Mouse (Mus musculus) forebrain, postnatal 0 days (tissue): Measurements from ENCODE around the gene March9. TPM values are rescaled to one million over a fixed set of nuclear protein-coding genes. Genes with fewer than 3 reads are reported as not detected.

Experiments used
- ATAC-seq: fragments of 200-750 bp; cut with Nextera tagmentation; 2 replicates; pipeline ENCODE4 v1.8.0; 2017; ENCODE audit warnings: mild to moderate bottlenecking, moderate library complexity
- DNase-seq: peaks from one replicate; pipeline ENCODE4 v3.0.0-alpha.2; 2015
- H3K27ac ChIP-seq: fragments of 300-500 bp; sonication (generic); 2 replicates; pipeline ENCODE4 v1.5.1; 2014; ENCODE audit warnings: low read depth, mild to moderate bottlenecking, antibody characterized with exemption, low read length, moderate library complexity, mixed read lengths
- H3K27me3 ChIP-seq: fragments of 300-500 bp; sonication (generic); 2 replicates; pipeline ENCODE4 v1.6.1; 2014; ENCODE audit warnings: mild to moderate bottlenecking, low read length, mixed read lengths; ENCODE audit not compliant: insufficient read depth
- H3K36me3 ChIP-seq: fragments of 300-500 bp; sonication (generic); 2 replicates; pipeline ENCODE4 v1.6.1; 2014; ENCODE audit warnings: mild to moderate bottlenecking, moderate library complexity; ENCODE audit not compliant: insufficient read depth
- H3K4me1 ChIP-seq: fragments of 300-500 bp; sonication (generic); 2 replicates; pipeline ENCODE4 v1.6.1; 2014; ENCODE audit warnings: antibody characterized with exemption; ENCODE audit not compliant: insufficient read depth
- H3K4me2 ChIP-seq: fragments of 300-500 bp; sonication (generic); 2 replicates; pipeline ENCODE4 v1.6.1; 2014; ENCODE audit warnings: low read depth, mild to moderate bottlenecking, moderate library complexity
- H3K4me3 ChIP-seq: fragments of 300-500 bp; sonication (generic); 2 replicates; pipeline ENCODE4 v1.5.1; 2014; ENCODE audit warnings: low read depth, low read length, mixed read lengths
- H3K9ac ChIP-seq: fragments of 300-500 bp; sonication (generic); 2 replicates; pipeline ENCODE4 v1.6.1; 2014; ENCODE audit warnings: mild to moderate bottlenecking
- H3K9me3 ChIP-seq: fragments of 300-500 bp; sonication (generic); 2 replicates; pipeline ENCODE4 v1.6.1; 2016; ENCODE audit warnings: low read length
- CTCF ChIP-seq: sonication (generic); IDR thresholded peaks from 2 replicates; pipeline ENCODE4 v1.5.1; 2016; ENCODE audit warnings: antibody characterized with exemption, control low read depth, low read depth
- WGBS: fragments of 180-500 bp; shearing (Covaris S2); extraction: QIAGEN DNeasy Blood & Tissue Kit; methylation state at CpG from one replicate; pipeline ENCODE4 v1.1.7; 2014; 5-methylcytosine and 5-hydroxymethylcytosine counted together
- polyA plus RNA-seq: library from polyadenylated mRNA; unstranded; fragments of >200 nt; fragmentation: Nextera tagmentation; extraction: Ambion mirVana; gene quantifications from 2 replicates; pipeline ENCODE4 v1.2.1, GENCODE M21; 2015
- total RNA-seq: library from RNA; depleted of rRNA; stranded (reverse); fragments of >200 nt; gene quantifications from 2 replicates; pipeline ENCODE4 v1.2.3, GENCODE M21; 2014

March9 gene
- total and polyA plus RNA-seq, 2 experiments from 2014 or later, result 7.9 to 75.8 TPM

DNA sequence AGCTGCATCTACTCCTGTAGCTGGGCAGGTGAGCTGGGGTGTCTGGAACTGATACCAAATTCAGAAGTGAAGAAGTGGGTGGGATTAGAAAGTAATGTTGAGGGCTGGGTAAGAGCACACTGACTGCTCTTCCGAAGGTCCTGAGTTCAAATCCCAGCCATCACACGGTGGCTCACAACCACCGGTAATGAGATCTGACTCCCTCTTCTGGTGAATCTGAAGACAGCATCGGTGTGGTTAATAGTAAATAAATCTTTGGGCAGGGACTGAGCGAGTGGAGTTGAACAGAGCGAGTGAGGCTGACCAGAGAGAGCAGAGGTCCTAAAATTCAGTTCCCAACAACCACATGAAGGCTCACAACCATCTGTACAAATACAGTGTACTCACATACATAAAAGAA, 25.6 kb upstream of the March9 start:
- peaks cover 53% of the 10 kb centered on the region for H3K36me3 ChIP-seq
- 0 out of 2 replicates have a peak, but pooled peaks have one; percentile 22 for TF ChIP-seq CTCF
- ATAC-seq (no peak), DNase-seq (no peak)
- H3K9ac ChIP-seq, result no peak overlapping the region
- H3K4me3 ChIP-seq, result no peak overlapping the region
- peaks cover 20% of the 10 kb centered on the region for H3K4me1 ChIP-seq
- peaks cover 8% of the 10 kb centered on the region; the same call in 1 of the 2 replicates for H3K27me3 ChIP-seq
- 77% methylated on average over 6 of the region's 6 CpGs for WGBS
- no peak overlapping the region for H3K4me2 ChIP-seq
- no peak overlapping the region for H3K27ac ChIP-seq
- no peaks in the 10 kb centered on the region for H3K9me3 ChIP-seq

GRCm38 (mm10) chr10:127085052-127085451, 25.1 kb upstream of the March9 start:
- H3K9me3 ChIP-seq, result no peaks in the 10 kb centered on the region
- H3K4me1 ChIP-seq, result peaks cover 20% of the 10 kb centered on the region

DNA sequence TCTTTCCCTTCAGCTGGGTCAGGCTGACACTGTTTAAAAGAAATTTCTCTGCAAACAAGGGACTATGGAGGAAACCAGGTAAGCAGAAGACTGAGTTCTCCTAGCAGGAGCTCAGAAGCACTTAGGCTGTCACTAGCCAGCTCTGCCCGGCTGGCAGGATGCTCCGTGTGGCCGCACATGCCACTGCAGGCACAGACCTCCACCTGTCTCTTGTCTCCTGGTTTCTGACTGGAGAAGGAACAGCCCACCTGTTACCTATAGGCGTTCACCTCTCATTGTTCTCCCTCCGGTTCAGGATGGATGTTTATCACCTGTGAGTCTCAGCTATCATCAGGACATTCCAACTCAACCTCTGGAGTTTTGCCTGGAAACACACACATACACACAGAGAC, 23.9 kb upstream of the March9 start:
- Histone ChIP-seq H3K36me3 (peaks cover 45% of the 10 kb centered on the region), H3K4me2 (no peak overlapping the region), H3K27me3 (peaks cover 4% of the 10 kb centered on the region; the same call in 1 of the 2 replicates), H3K27ac (no peak overlapping the region), H3K9me3 (no peaks in the 10 kb centered on the region), H3K9ac (no peak overlapping the region), H3K4me3 (no peak overlapping the region), H3K4me1 (peaks cover 20% of the 10 kb centered on the region)
- DNase-seq, result no peak
- TF ChIP-seq CTCF, result peak; percentile 32
- ATAC-seq, result no peak
- 60% methylated on average over 5 of the region's 5 CpGs for WGBS

More at GRCm38 (mm10) chr10:127085052-127085451, 25.1 kb upstream of the March9 start:
- no peak for TF ChIP-seq CTCF
- DNase-seq (no peak), ATAC-seq (no peak)
- Histone ChIP-seq H3K4me3 (no peak overlapping the region), H3K27me3 (peaks cover 5% of the 10 kb centered on the region; the same call in 1 of the 2 replicates), H3K4me2 (no peak overlapping the region), H3K36me3 (peaks cover 53% of the 10 kb centered on the region), H3K9ac (no peak overlapping the region), H3K27ac (no peak overlapping the region)
- WGBS, result 87% methylated on average over 9 of the region's 9 CpGs

- peaks cover 4% of the 10 kb centered on the region; the same call in 1 of the 2 replicates for H3K27me3 ChIP-seq
- WGBS, result 33% methylated on average over 8 of the region's 8 CpGs
- no peak overlapping the region for H3K4me3 ChIP-seq
- peaks cover 20% of the 10 kb centered on the region for H3K4me1 ChIP-seq
- H3K9ac ChIP-seq, result no peak overlapping the region
- TF ChIP-seq CTCF, result no peak
- no peak overlapping the region for H3K4me2 ChIP-seq
- DNase-seq (no peak), ATAC-seq (no peak)
- peaks cover 42% of the 10 kb centered on the region for H3K36me3 ChIP-seq
- no peak overlapping the region for H3K27ac ChIP-seq
- H3K9me3 ChIP-seq, result no peaks in the 10 kb centered on the region
These were observed 23.4 kb upstream of the March9 start for GRCm38 (mm10) chr10:127083292-127083914.

GRCm38 (mm10) chr10:127081996-127082620, 22.1 kb upstream of the March9 start:
- peak overlapping the region; percentile 90 for H3K9ac ChIP-seq
- peak; percentile 66 for DNase-seq
- H3K4me2 ChIP-seq, result peak overlapping the region; percentile 97
- TF ChIP-seq CTCF, result no peak
- H3K4me1 ChIP-seq, result peaks cover 25% of the 10 kb centered on the region
- no peaks in the 10 kb centered on the region for H3K9me3 ChIP-seq
- ATAC-seq, result peak; percentile 4; the same call in 1 of the 2 replicates
- H3K4me3 ChIP-seq, result peak overlapping the region; percentile 87
- 21% methylated on average over 8 of the region's 8 CpGs for WGBS
- peak overlapping the region; percentile 45; the same call in 1 of the 2 replicates for H3K27ac ChIP-seq
- peaks cover 4% of the 10 kb centered on the region; the same call in 1 of the 2 replicates for H3K27me3 ChIP-seq
- peaks cover 29% of the 10 kb centered on the region for H3K36me3 ChIP-seq

GRCm38 (mm10) chr10:127080901-127081780, 21.2 kb upstream of the March9 start:
- Histone ChIP-seq H3K9ac (peak overlapping the region; percentile 90), H3K9me3 (no peaks in the 10 kb centered on the region), H3K4me2 (peak overlapping the region; percentile 97), H3K36me3 (peaks cover 22% of the 10 kb centered on the region), H3K27ac (peak overlapping the region; percentile 45), H3K4me1 (peaks cover 25% of the 10 kb centered on the region), H3K27me3 (peaks cover 4% of the 10 kb centered on the region; the same call in 1 of the 2 replicates), H3K4me3 (peak overlapping the region; percentile 87)
- ATAC-seq (no peak), DNase-seq (no peak)
- whole genome bisulfite sequencing, result 2% methylated on average over 48 of the region's 48 CpGs
- TF ChIP-seq CTCF, result peak; percentile 36; the same call in 1 of the 2 replicates
